Mouse (Mus musculus): ENCODE data around the gene Fam92a. TPM values are rescaled to one million over a fixed set of nuclear protein-coding genes. Genes with fewer than 3 reads are reported as not detected.
"Not testable (repeated sequence)": the region's sequence is repeated elsewhere in the genome, so short reads cannot be mapped to it uniquely, and the experiment has no call there.

The Fam92a gene
- total and polyA plus RNA-seq, 3 experiments, result 0.21 TPM; not detected in 2

DNA sequence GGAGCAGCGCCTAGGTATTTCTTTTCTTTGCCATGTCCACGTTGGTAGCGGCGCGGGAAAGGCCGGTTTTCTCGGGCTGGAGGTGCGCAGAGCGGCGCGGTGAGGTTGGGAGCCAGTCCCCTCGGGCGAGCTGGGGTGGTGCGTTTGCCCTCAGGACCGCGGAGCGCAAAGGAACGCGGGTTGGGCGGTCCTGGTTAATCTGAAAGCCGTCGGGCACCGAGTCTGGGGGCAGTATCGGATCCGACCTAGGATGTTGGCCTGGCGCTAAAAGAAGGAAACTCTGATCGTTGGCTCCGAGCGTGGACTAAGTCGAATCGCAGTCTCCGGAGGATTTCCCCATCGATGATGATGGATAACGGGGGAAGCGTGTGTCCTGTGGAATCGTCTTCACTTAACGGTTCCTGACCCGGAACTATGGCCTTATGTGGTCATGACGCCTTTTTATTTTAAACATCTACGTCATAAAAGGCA lies 31.2 kb downstream of the Fam92a start:
- H3K27me3 ChIP-seq (ENCODE audit: control insufficient read depth in 1 of 2, insufficient read depth in 2 of 2, low read length in 2 of 2); H3K27ac ChIP-seq (ENCODE audit: control insufficient read depth, low read depth, low read length): not testable (repeated sequence)

DNA sequence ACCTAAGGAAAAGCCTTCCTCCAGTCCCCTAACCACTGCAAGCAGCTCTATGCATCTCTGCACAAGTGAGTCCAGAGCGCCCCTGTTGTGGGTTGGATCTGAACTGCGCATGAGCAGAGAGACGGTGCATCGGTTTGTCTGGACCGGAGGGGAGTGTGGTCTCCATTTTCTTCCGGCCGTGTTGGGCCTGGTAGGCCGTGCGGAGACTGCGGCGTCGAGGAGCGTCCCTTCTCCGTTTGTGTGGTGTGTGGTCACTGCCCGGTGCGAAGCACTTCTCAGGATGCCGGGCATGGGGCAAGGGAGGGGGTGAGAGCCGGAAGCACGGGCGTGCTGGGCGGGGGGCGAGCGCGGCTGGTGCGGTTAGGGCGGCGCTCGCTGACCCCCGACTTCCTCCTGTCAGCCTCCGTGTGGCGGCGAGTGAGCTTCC lies 31.7 kb downstream of the Fam92a start, which contains the start of gene Rbm12b1:
Gene Rbm12b1 (plus strand): TSS at position 124 of the 427 bp plus-strand sequence.
- H3K27me3 ChIP-seq (ENCODE audit: control insufficient read depth in 1 of 2, insufficient read depth in 2 of 2, low read length in 2 of 2); H3K36me3 ChIP-seq (ENCODE audit: control insufficient read depth in 1 of 2, insufficient read depth in 2 of 2, low read length in 2 of 2); H3K79me2 ChIP-seq (ENCODE audit: control insufficient read depth, insufficient read depth, low read length, poor library complexity); H3K4me1 ChIP-seq (ENCODE audit: control insufficient read depth in 1 of 2, insufficient read depth in 2 of 2, low read length in 2 of 2); H3K27ac ChIP-seq (ENCODE audit: control insufficient read depth, low read depth, low read length); H3K9me3 ChIP-seq (replicated peaks; ENCODE audit: insufficient read depth, low read length): not testable (repeated sequence)
- Histone ChIP-seq H3K4me3 (ENCODE audit: control insufficient read depth in 1 of 2, insufficient read depth in 1 of 2, low read depth in 2 of 2, low read length in 2 of 2) (peak within 1 kb of the TSS; percentile 48 to 61), H3K9ac (ENCODE audit: control insufficient read depth, low read depth, low read length, poor library complexity, severe bottlenecking) (peak within 1 kb of the TSS; percentile 59)
- peak; percentile 78 for DNase-seq (ENCODE audit: low read depth, low spot score)
- TF ChIP-seq HCFC1 (IDR thresholded peaks at IDR 0.05; ENCODE audit: low read depth, low read length) (0 out of 2 replicates have a peak, but pooled peaks have one; percentile 25), POLR2A (IDR thresholded peaks at IDR 0.05; ENCODE audit: control insufficient read depth in 1 of 2, insufficient read depth in 1 of 2, low read depth in 1 of 2, low read length in 2 of 2, poor library complexity in 1 of 2) (peak in 1 of 2 experiments; percentile 36; a peak in 1 of 4 replicates), NELFE (IDR thresholded peaks at IDR 0.05; ENCODE audit: low read depth, low read length) (peak; percentile 34), NRF1 (IDR thresholded peaks at IDR 0.05; ENCODE audit: insufficient read depth, low read depth, low read length, poor library complexity, severe bottlenecking) (peak; percentile 71)

More for the DNA sequence above, 31.2 kb downstream of the Fam92a start:
- peak; percentile 18 for DNase-seq (ENCODE audit: low read depth, low spot score)
- Histone ChIP-seq H3K9ac (ENCODE audit: control insufficient read depth, low read depth, low read length, poor library complexity, severe bottlenecking) (peak overlapping the region; percentile 59), H3K4me3 (ENCODE audit: control insufficient read depth in 1 of 2, insufficient read depth in 1 of 2, low read depth in 2 of 2, low read length in 2 of 2) (peak overlapping the region; percentile 35 to 61; a peak in 3 of 4 replicates)
- not testable (repeated sequence) for H3K9me3 ChIP-seq (replicated peaks; ENCODE audit: insufficient read depth, low read length); H3K4me1 ChIP-seq (ENCODE audit: control insufficient read depth in 1 of 2, insufficient read depth in 2 of 2, low read length in 2 of 2); H3K36me3 ChIP-seq (ENCODE audit: control insufficient read depth in 1 of 2, insufficient read depth in 2 of 2, low read length in 2 of 2); H3K79me2 ChIP-seq (ENCODE audit: control insufficient read depth, insufficient read depth, low read length, poor library complexity)

Other genes starting within 250 kb of the Fam92a start
- not detected in 2 replicates for gene Gm10604, start 190.8 kb downstream of the Fam92a start, total RNA-seq (2012; rRNA removed)
- not detected for gene Gm10604, start 190.8 kb downstream of the Fam92a start, polyA plus RNA-seq (2012; ENCODE audit: insufficient read depth in 1 of 2, insufficient read length in 2 of 2, low read depth in 1 of 2, low replicate concordance in 2 of 2, missing spikeins in 1 of 2)
- 7.3 and 8.8 TPM in 2 replicates for gene Rbm12b2, start 82.6 kb downstream of the Fam92a start, total RNA-seq (2012; rRNA removed)
- gene Rbm12b2, start 82.6 kb downstream of the Fam92a start, polyA plus RNA-seq (2012; ENCODE audit: insufficient read depth in 1 of 2, insufficient read length in 2 of 2, low read depth in 1 of 2, low replicate concordance in 2 of 2, missing spikeins in 1 of 2), result 1 to 10 TPM in 1 of 2 experiments, not detected in 1; 5.3 TPM
- 4.3 and 4.9 TPM in 2 replicates for gene Rbm12b1, start 31.8 kb downstream of the Fam92a start, total RNA-seq (2012; rRNA removed)
- gene Rbm12b1, start 31.8 kb downstream of the Fam92a start, polyA plus RNA-seq (2012; ENCODE audit: insufficient read depth in 1 of 2, insufficient read length in 2 of 2, low read depth in 1 of 2, low replicate concordance in 2 of 2, missing spikeins in 1 of 2), result 1 to 10 TPM in 1 of 2 experiments, not detected in 1; 3.0 TPM